In the genomic region with DNA sequence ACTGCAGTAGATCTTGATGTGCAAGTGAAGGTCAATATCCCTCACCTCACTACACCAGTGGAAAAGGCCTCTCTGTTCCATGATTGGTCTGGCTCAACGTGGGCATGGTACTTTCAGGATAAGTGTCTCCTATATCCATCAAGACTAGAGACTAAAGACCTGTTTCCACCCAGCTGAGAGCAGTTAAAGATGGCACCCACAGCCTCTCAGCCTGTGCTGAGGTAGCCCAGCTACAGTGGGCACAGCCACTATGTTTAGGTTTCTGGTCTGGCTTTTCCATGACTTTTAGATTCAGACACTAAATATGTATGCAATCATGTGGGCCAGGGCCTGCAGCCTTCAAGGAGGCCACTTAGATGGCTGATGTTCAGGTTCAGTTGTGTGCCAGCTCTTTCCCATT, we compare ENCODE assay signal across 29 mouse cellular contexts.
DNase-seq lines count a peak whose midpoint lies in the region; ATAC-seq lines count a peak whose summit lies in the region.
"Had no signal": no experiment of that assay in that cellular context is flagged by ENCODE, and none has a peak within 500 bp of the region (broad histone marks: within the 10 kb centered on the region; RNA-seq: fewer than 3 reads in every experiment).

No protein-coding gene starts in this region.

- 0 out of 2 replicates have a peak, but pooled peaks cover 2% of the 10 kb centered on the region for H3K4me1 ChIP-seq in hindbrain, embryonic 12.5 days
- H3K4me1 ChIP-seq in hindbrain, embryonic 16.5 days (ENCODE audit: control insufficient read depth, insufficient read depth, low read depth, low read length) = no peaks in the 10 kb centered on the region
- 0 out of 2 replicates have a peak, but pooled peaks cover 3% of the 10 kb centered on the region for H3K4me1 ChIP-seq in midbrain, embryonic 14.5 days (ENCODE audit: control insufficient read depth, insufficient read depth, low read length)
- H3K4me1 ChIP-seq: limb, embryonic 12.5 days; liver, embryonic 15.5 days had no signal

- H3K27me3 ChIP-seq in hindbrain, embryonic 12.5 days = no peaks in the 10 kb centered on the region
- H3K27me3 ChIP-seq in hindbrain, embryonic 16.5 days (replicated peaks; ENCODE audit: control insufficient read depth, insufficient read depth, low read length) = no peaks in the 10 kb centered on the region
- no peaks in the 10 kb centered on the region for H3K27me3 ChIP-seq in midbrain, embryonic 14.5 days (ENCODE audit: control insufficient read depth, insufficient read depth, low read length)
- H3K27me3 ChIP-seq: forebrain, embryonic 12.5 days; heart, embryonic 12.5 days; limb, embryonic 12.5 days; liver, embryonic 15.5 days; Patski had no signal

- WGBS in hindbrain, embryonic 12.5 days = 74% methylated on average over 1 of the region's 1 CpGs
- WGBS in hindbrain, embryonic 16.5 days = 80% methylated on average over 1 of the region's 1 CpGs
- 91% methylated on average over 1 of the region's 1 CpGs for WGBS in midbrain, embryonic 14.5 days

- peak; percentile 61 for DNase-seq in heart, adult 11 months
- no peak for DNase-seq in heart, adult 9 months (ENCODE audit: low spot score in 2 of 2)
- DNase-seq in midbrain, embryonic 14.5 days = no peak
- no peak for DNase-seq in adrenal gland, postnatal 36 days
- DNase-seq in cerebellum, postnatal 25 days = no peak
- DNase-seq: cerebellum, adult 11-12 months; cerebellum, postnatal 10 days; gastrocnemius, postnatal 14 days; heart, adult 18-20 months; kidney, adult 8-10 months; kidney, postnatal 4 days; layer of hippocampus, adult 9-11 months; lung, embryonic 14.5 days; lung, postnatal 14 days; right cerebral cortex, adult 18-20 months; spleen, adult 18-20 months; thymus, postnatal 25 days had no signal

- H3K27ac ChIP-seq in hindbrain, embryonic 12.5 days = peak overlapping the region; percentile 30
- H3K27ac ChIP-seq in hindbrain, embryonic 16.5 days (ENCODE audit: low read depth, low read length) = peak overlapping the region; percentile 37
- peak overlapping the region; percentile 38 for H3K27ac ChIP-seq in midbrain, embryonic 14.5 days (replicated peaks; ENCODE audit: low read depth, low read length)
- H3K27ac ChIP-seq: forebrain, embryonic 12.5 days; kidney, postnatal 0 days; limb, embryonic 12.5 days; liver, embryonic 15.5 days had no signal

- H3K36me3 ChIP-seq in hindbrain, embryonic 12.5 days = no peaks in the 10 kb centered on the region
- no peaks in the 10 kb centered on the region for H3K36me3 ChIP-seq in hindbrain, embryonic 16.5 days (ENCODE audit: control insufficient read depth, insufficient read depth, low read length)
- no peaks in the 10 kb centered on the region for H3K36me3 ChIP-seq in midbrain, embryonic 14.5 days (ENCODE audit: control insufficient read depth, insufficient read depth, low read length)
- H3K36me3 ChIP-seq: forebrain, embryonic 12.5 days; G1E; heart, embryonic 12.5 days; limb, embryonic 12.5 days; liver, embryonic 15.5 days had no signal

- no peaks in the 10 kb centered on the region for H3K9me3 ChIP-seq in hindbrain, embryonic 12.5 days (replicated peaks)
- no peaks in the 10 kb centered on the region for H3K9me3 ChIP-seq in hindbrain, embryonic 16.5 days (ENCODE audit: control insufficient read depth, low read length)
- H3K9me3 ChIP-seq in midbrain, embryonic 14.5 days (ENCODE audit: control insufficient read depth, low read length) = no peaks in the 10 kb centered on the region
- H3K9me3 ChIP-seq: forebrain, embryonic 12.5 days; G1E; heart, embryonic 12.5 days; limb, embryonic 12.5 days; liver, embryonic 15.5 days had no signal

- ATAC-seq in hindbrain, embryonic 12.5 days (ENCODE audit: low FRiP score) = peak; percentile 35; the same call in 1 of the 2 replicates
- ATAC-seq in hindbrain, embryonic 16.5 days = no peak; the same call in 1 of the 2 replicates
- ATAC-seq in midbrain, embryonic 14.5 days (ENCODE audit: low FRiP score, low TSS enrichment) = no peak
- ATAC-seq in inflammation-experienced regulatory T-cells, adult 6 months = no peak
- ATAC-seq: intestine, embryonic 16.5 days; Patski had no signal

- H3K4me2 ChIP-seq in hindbrain, embryonic 12.5 days (replicated peaks) = no peak overlapping the region
- no peak overlapping the region for H3K4me2 ChIP-seq in hindbrain, embryonic 16.5 days (ENCODE audit: low read length)
- H3K4me2 ChIP-seq in midbrain, embryonic 14.5 days (ENCODE audit: low read length) = no peak overlapping the region
- H3K4me2 ChIP-seq: forebrain, embryonic 12.5 days; heart, embryonic 12.5 days; limb, embryonic 12.5 days; liver, embryonic 15.5 days; lung, embryonic 14.5 days had no signal

- no peak overlapping the region for H3K4me3 ChIP-seq in hindbrain, embryonic 12.5 days
- no peak overlapping the region for H3K4me3 ChIP-seq in hindbrain, embryonic 16.5 days (ENCODE audit: low read length)
- no peak overlapping the region for H3K4me3 ChIP-seq in midbrain, embryonic 14.5 days (replicated peaks; ENCODE audit: low read depth, low read length)
- H3K4me3 ChIP-seq: erythroblast, embryonic 14.5 days; forebrain, embryonic 12.5 days; heart, embryonic 12.5 days; limb, embryonic 12.5 days; liver, embryonic 15.5 days had no signal

- H3K9ac ChIP-seq in hindbrain, embryonic 12.5 days = no peak overlapping the region
- H3K9ac ChIP-seq in hindbrain, embryonic 16.5 days (ENCODE audit: low read depth, low read length) = no peak overlapping the region
- H3K9ac ChIP-seq in midbrain, embryonic 14.5 days (replicated peaks; ENCODE audit: low read length) = no peak overlapping the region
- H3K9ac ChIP-seq: forebrain, embryonic 12.5 days; heart, embryonic 12.5 days; limb, embryonic 12.5 days; liver, embryonic 15.5 days; lung, embryonic 14.5 days had no signal
